Mouse (Mus musculus) heart, adult 2 months (tissue): Measurements from ENCODE around the gene Tor4a. TPM values are rescaled to one million over a fixed set of nuclear protein-coding genes. Genes with fewer than 3 reads are reported as not detected.

Experiments
- DNase-seq, 2 experiments: peaks; one replicate each; pipeline ENCODE4 v3.0.0; 2021
- H3K27ac ChIP-seq: fragments of 200-600 bp; 2 replicates; pipeline ENCODE4 v1.8.1; 2022
- H3K27me3 ChIP-seq: fragments of 200-500 bp; 2 replicates; pipeline ENCODE4 v1.6.1; 2012; ENCODE audit warnings: mild to moderate bottlenecking, low read length, inconsistent platforms, mixed read lengths; ENCODE audit not compliant: control insufficient read depth, insufficient read depth
- H3K36me3 ChIP-seq: fragments of 200-500 bp; 2 replicates; pipeline ENCODE4 v1.6.1; 2012; ENCODE audit warnings: low read length, inconsistent platforms; ENCODE audit not compliant: control insufficient read depth, insufficient read depth
- H3K4me1 ChIP-seq: fragments of 200-500 bp; 2 replicates; pipeline ENCODE4 v1.6.1; 2011; ENCODE audit warnings: low read length; ENCODE audit not compliant: control insufficient read depth, insufficient read depth
- H3K4me3 ChIP-seq: fragments of 200-600 bp; 2 replicates; pipeline ENCODE4 v1.8.1; 2022
- H3K79me2 ChIP-seq: fragments of 200-500 bp; replicated peaks from 2 replicates; pipeline ENCODE4 v1.6.1; 2012; ENCODE audit warnings: mild to moderate bottlenecking, inconsistent platforms, low read length, moderate library complexity, mixed read lengths; ENCODE audit not compliant: control insufficient read depth, insufficient read depth
- H3K9ac ChIP-seq: fragments of 200-500 bp; 2 replicates; pipeline ENCODE4 v1.6.1; 2012; ENCODE audit warnings: low read depth, mild to moderate bottlenecking, control low read depth, inconsistent platforms, low read length, mixed read lengths
- CTCF ChIP-seq: fragments of 200-600 bp; IDR thresholded peaks from 2 replicates; pipeline ENCODE4 v1.8.1; 2022; ENCODE audit warnings: antibody characterized with exemption, mild to moderate bottlenecking, moderate library complexity
- EP300 ChIP-seq: fragments of 200-500 bp; IDR thresholded peaks from 2 replicates; pipeline ENCODE4 v1.6.1; 2011; ENCODE audit warnings: low read depth, low read length, control low read depth; ENCODE audit not compliant: insufficient read depth
- POLR2A ChIP-seq: fragments of 200-500 bp; IDR thresholded peaks from 2 replicates; pipeline ENCODE4 v1.6.1; 2011; ENCODE audit warnings: mild to moderate bottlenecking, low read depth, low read length, control low read depth; ENCODE audit not compliant: insufficient read depth
- WGBS: fragments of 180-500 bp; shearing (Covaris S2); methylation state at CpG from one replicate; pipeline ENCODE4 v1.1.7; 2018; 5-methylcytosine and 5-hydroxymethylcytosine counted together
- intact Hi-C: fragments of 180-260 bp; cut with DNase I; formaldehyde crosslinking; loops from one replicate; pipeline ENCODE4 v1.15.1; 2025
- polyA plus RNA-seq: library from polyadenylated mRNA; depleted of rRNA; stranded (reverse); fragments of >200 nt; gene quantifications from 2 replicates; pipeline ENCODE4 v1.2.3, GENCODE M21; 2012
- total RNA-seq, 2 experiments: library from RNA; stranded (reverse); gene quantifications; 2 replicates each; pipeline ENCODE4 v1.2.3; 2021

The Tor4a gene
- total and polyA plus RNA-seq, 3 experiments = 4.3 to 6.8 (median 4.9) TPM

- Histone ChIP-seq H3K4me1 (peaks cover 5% of the 10 kb centered on the region), H3K9ac (peak overlapping the region; percentile 74), H3K79me2 (no peaks in the 10 kb centered on the region), H3K4me3 (peak overlapping the region; percentile 58), H3K36me3 (peaks cover 3% of the 10 kb centered on the region; the same call in 1 of the 2 replicates), H3K27ac (peak overlapping the region; percentile 95), H3K27me3 (no peaks in the 10 kb centered on the region)
- TF ChIP-seq EP300 (0 out of 2 replicates have a peak, but pooled peaks have one; percentile 33), CTCF (peak; percentile 6; the same call in 1 of the 2 replicates), POLR2A (peak; percentile 60; the same call in 1 of the 2 replicates)
- peak; percentile 93 to 99 for DNase-seq
- WGBS = 2% methylated on average over 41 of the region's 41 CpGs
- intact Hi-C loops = loop anchor here (1.0 to 5.0 kb wide), 3 partner anchors 14 to 47 kb away; partner anchors contain the start of genes Anapc2, Nelfb, Ssna1 and Tor4a
These were observed 28.4 kb upstream of the Tor4a start for GRCm38 (mm10) chr2:25224766-25225752.

DNA sequence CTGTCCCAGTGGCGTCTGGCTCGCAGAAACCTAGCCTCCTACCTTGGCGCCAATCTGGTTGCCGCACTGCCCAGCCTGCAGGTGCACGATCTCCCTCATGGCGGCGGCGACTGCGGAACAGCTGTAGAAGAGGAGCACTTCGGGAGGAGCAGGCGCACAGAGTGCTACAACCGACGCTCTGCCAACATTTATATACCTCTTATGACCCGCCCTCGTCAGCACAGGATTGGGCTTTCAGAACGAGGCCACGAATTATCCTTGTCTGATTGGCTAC lies 27.7 kb upstream of the Tor4a start, which contains the start of gene Tubb4b:
Gene Tubb4b (minus strand): TSS at position 211 of the 274 bp plus-strand sequence.
- DNase-seq = no peak
- peak; percentile 37 for TF ChIP-seq CTCF
- TF ChIP-seq POLR2A = peak; percentile 100
- peak; percentile 79; the same call in 1 of the 2 replicates for TF ChIP-seq EP300
- Histone ChIP-seq H3K79me2 (no peaks in the 10 kb centered on the region), H3K36me3 (peaks cover 3% of the 10 kb centered on the region; the same call in 1 of the 2 replicates), H3K27ac (peak within 1 kb of the TSS; percentile 98), H3K4me3 (peak within 1 kb of the TSS; percentile 85), H3K9ac (peak within 1 kb of the TSS; percentile 90), H3K4me1 (peaks cover 5% of the 10 kb centered on the region), H3K27me3 (no peaks in the 10 kb centered on the region)
- intact Hi-C loops = loop anchor here (1.0 kb wide), 1 partner anchor 13 kb away; the partner anchor contains the start of gene Nelfb
- WGBS = under 1% methylated on average over 17 of the region's 17 CpGs

DNA sequence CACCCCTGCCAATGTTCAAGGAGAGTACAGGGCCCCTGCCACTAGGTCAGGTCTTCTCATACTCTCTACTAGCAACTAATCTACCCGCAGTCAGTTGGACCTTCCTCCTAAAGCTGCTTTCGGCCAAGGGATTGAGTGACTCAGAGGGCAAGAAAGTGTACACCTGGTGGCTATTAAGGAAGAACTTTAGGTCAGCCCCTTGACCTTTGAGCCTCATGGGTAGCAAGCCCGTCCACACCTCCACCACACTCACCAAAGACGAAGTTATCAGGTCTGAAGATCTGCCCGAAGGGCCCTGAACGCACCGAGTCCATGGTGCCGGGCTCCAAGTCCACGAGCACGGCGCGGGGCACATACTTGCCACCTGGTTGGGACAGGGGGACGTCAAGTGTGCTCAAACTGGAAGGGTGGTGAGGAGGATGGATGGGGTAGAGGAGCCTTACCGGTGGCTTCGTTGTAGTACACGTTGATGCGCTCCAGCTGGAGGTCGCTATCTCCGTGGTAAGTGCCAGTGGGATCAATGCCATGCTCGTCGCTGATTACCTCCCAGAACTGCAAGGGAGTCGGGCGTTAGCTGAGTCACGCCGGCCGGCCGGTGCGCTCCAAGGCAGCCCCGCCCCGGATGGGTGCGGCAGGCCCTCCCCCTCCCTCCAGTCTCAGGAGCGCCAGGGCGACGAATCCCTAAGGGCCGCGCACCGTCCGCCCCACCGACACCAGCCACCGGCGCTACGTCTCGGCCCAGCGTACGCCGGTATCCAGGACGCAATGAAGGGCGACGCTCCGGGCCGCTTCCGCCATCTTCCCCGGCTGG lies 27.2 kb upstream of the Tor4a start:
- DNase-seq = peak; percentile 85 to 91
- H3K9ac ChIP-seq = peak overlapping the region; percentile 90
- H3K27me3 ChIP-seq = no peaks in the 10 kb centered on the region
- peak overlapping the region; percentile 85 for H3K4me3 ChIP-seq
- TF ChIP-seq POLR2A (no peak), EP300 (no peak), CTCF (no peak)
- peak overlapping the region; percentile 98 for H3K27ac ChIP-seq
- no peaks in the 10 kb centered on the region for H3K79me2 ChIP-seq
- intact Hi-C loops = loop anchor here (1.0 kb wide), 1 partner anchor 13 kb away; the partner anchor contains the start of gene Nelfb
- WGBS = under 1% methylated on average over 53 of the region's 53 CpGs
- peaks cover 3% of the 10 kb centered on the region; the same call in 1 of the 2 replicates for H3K36me3 ChIP-seq
- peaks cover 4% of the 10 kb centered on the region for H3K4me1 ChIP-seq

GRCm38 (mm10) chr2:25221331-25221772 lies 24.7 kb upstream of the Tor4a start:
- intact Hi-C loops = no loop called here
- no peak overlapping the region for H3K9ac ChIP-seq
- H3K4me1 ChIP-seq = 0 out of 2 replicates have a peak, but pooled peaks cover 1% of the 10 kb centered on the region
- no peaks in the 10 kb centered on the region for H3K79me2 ChIP-seq
- 65% methylated on average over 5 of the region's 5 CpGs for WGBS
- no peak overlapping the region for H3K27ac ChIP-seq
- TF ChIP-seq EP300 = no peak
- TF ChIP-seq POLR2A = peak; percentile 37; the same call in 1 of the 2 replicates
- peaks cover 3% of the 10 kb centered on the region; the same call in 1 of the 2 replicates for H3K36me3 ChIP-seq
- DNase-seq = no peak
- no peak overlapping the region for H3K4me3 ChIP-seq
- no peaks in the 10 kb centered on the region for H3K27me3 ChIP-seq

GRCm38 (mm10) chr2:25218445-25218844 lies 21.8 kb upstream of the Tor4a start, which contains the start of gene Fam166a:
Gene Fam166a (plus strand): TSS chr2:25218745.
- TF ChIP-seq EP300 (no peak), CTCF (no peak), POLR2A (no peak)
- Histone ChIP-seq H3K36me3 (peaks cover 3% of the 10 kb centered on the region; the same call in 1 of the 2 replicates), H3K4me1 (0 out of 2 replicates have a peak, but pooled peaks cover 1% of the 10 kb centered on the region), H3K79me2 (no peaks in the 10 kb centered on the region), H3K9ac (no peak within 1 kb of the TSS), H3K27ac (no peak within 1 kb of the TSS), H3K4me3 (no peak within 1 kb of the TSS), H3K27me3 (no peaks in the 10 kb centered on the region)
- intact Hi-C loops = no loop called here
- DNase-seq = no peak
